Mouse (Mus musculus): ENCODE measurements around the gene Zfp978.
"Not testable (repeated sequence)": the region's sequence is repeated elsewhere in the genome, so short reads cannot be mapped to it uniquely, and the experiment has no call there.

Zfp978 gene

GRCm38 (mm10) chr4:147361003-147361402 lies at the start of gene Zfp978:
Gene Zfp978 (plus strand): TSS chr4:147361303.
- in situ Hi-C loops (cut with MboI, MseI): not testable (repeated sequence)

GRCm38 (mm10) chr4:147335036-147335690 lies 25.9 kb upstream of the Zfp978 start:
- in situ Hi-C loops (cut with MboI, MseI): loop anchor here (5.0 to 10.0 kb wide), 7 partner anchors 340 to 1793 kb away; no protein-coding TSS in a partner anchor

- in situ Hi-C loops (cut with MboI, MseI): loop anchor here (5.0 to 10.0 kb wide), 7 partner anchors 339 to 1794 kb away; no protein-coding TSS in a partner anchor
Measured at GRCm38 (mm10) chr4:147335691-147336367, 25.3 kb upstream of the Zfp978 start.

GRCm38 (mm10) chr4:147336368-147337195 lies 24.5 kb upstream of the Zfp978 start:
- in situ Hi-C loops (cut with MboI, MseI): loop anchor here (5.0 to 10.0 kb wide), 7 partner anchors 338 to 1794 kb away; no protein-coding TSS in a partner anchor

- in situ Hi-C loops (cut with MboI, MseI): loop anchor here (5.0 to 10.0 kb wide), 7 partner anchors 337 to 1795 kb away; no protein-coding TSS in a partner anchor
Measured at GRCm38 (mm10) chr4:147337520-147337919, 23.6 kb upstream of the Zfp978 start.

- in situ Hi-C loops (cut with MboI, MseI): loop anchor here (5.0 to 10.0 kb wide), 7 partner anchors 337 to 1796 kb away; no protein-coding TSS in a partner anchor
Measured at GRCm38 (mm10) chr4:147338032-147338610, 23.0 kb upstream of the Zfp978 start.

- in situ Hi-C loops (cut with MboI, MseI): loop anchor here (5.0 to 10.0 kb wide), 7 partner anchors 336 to 1796 kb away; no protein-coding TSS in a partner anchor
Measured at GRCm38 (mm10) chr4:147338706-147339105, 22.4 kb upstream of the Zfp978 start.

- in situ Hi-C loops (cut with MboI, MseI): loop anchor here (5.0 to 10.0 kb wide), 7 partner anchors 335 to 1797 kb away; no protein-coding TSS in a partner anchor
Measured at GRCm38 (mm10) chr4:147339601-147340219, 21.4 kb upstream of the Zfp978 start.

- in situ Hi-C loops (cut with MboI, MseI): not testable (repeated sequence)
Measured at GRCm38 (mm10) chr4:147340236-147340635, 20.9 kb upstream of the Zfp978 start.

- in situ Hi-C loops (cut with MboI, MseI): not testable (repeated sequence)
Measured at GRCm38 (mm10) chr4:147340876-147341275, 20.2 kb upstream of the Zfp978 start.

GRCm38 (mm10) chr4:147343042-147343908 lies 17.8 kb upstream of the Zfp978 start:
- in situ Hi-C loops (cut with MboI, MseI): not testable (repeated sequence)

GRCm38 (mm10) chr4:147345061-147345554 lies 16.0 kb upstream of the Zfp978 start:
- in situ Hi-C loops (cut with MboI, MseI): loop anchor here (5.0 kb wide), 2 partner anchors 338 to 533 kb away; no protein-coding TSS in a partner anchor

GRCm38 (mm10) chr4:147346361-147347035 lies 14.6 kb upstream of the Zfp978 start:
- in situ Hi-C loops (cut with MboI, MseI): loop anchor here (5.0 kb wide), 2 partner anchors 339 to 534 kb away; no protein-coding TSS in a partner anchor

GRCm38 (mm10) chr4:147347300-147347699 lies 13.8 kb upstream of the Zfp978 start:
- in situ Hi-C loops (cut with MboI, MseI): loop anchor here (5.0 kb wide), 2 partner anchors 340 to 535 kb away; no protein-coding TSS in a partner anchor

- in situ Hi-C loops (cut with MboI, MseI): loop anchor here (5.0 kb wide), 2 partner anchors 341 to 536 kb away; no protein-coding TSS in a partner anchor
Measured at GRCm38 (mm10) chr4:147347880-147348279, 13.2 kb upstream of the Zfp978 start.

GRCm38 (mm10) chr4:147348401-147348800 lies 12.7 kb upstream of the Zfp978 start:
- in situ Hi-C loops (cut with MboI, MseI): loop anchor here (5.0 kb wide), 2 partner anchors 341 to 536 kb away; no protein-coding TSS in a partner anchor

GRCm38 (mm10) chr4:147348906-147349686 lies 12.0 kb upstream of the Zfp978 start:
- in situ Hi-C loops (cut with MboI, MseI): loop anchor here (5.0 kb wide), 2 partner anchors 342 to 537 kb away; no protein-coding TSS in a partner anchor
